Mouse (Mus musculus) cerebellum, adult 11-12 months (tissue): ENCODE data around the gene Ass1.

Experiments
- DNase-seq: peaks from one replicate; pipeline ENCODE4 v3.0.0; 2022

Gene Ass1

GRCm38 (mm10) chr2:31490556-31490955, 20.5 kb downstream of the Ass1 start:
- DNase-seq = no peak

- DNase-seq = no peak
These were observed 22.3 kb downstream of the Ass1 start for GRCm38 (mm10) chr2:31492308-31492707.

- no peak for DNase-seq
These were observed 23.2 kb downstream of the Ass1 start for GRCm38 (mm10) chr2:31493243-31493642.

DNA sequence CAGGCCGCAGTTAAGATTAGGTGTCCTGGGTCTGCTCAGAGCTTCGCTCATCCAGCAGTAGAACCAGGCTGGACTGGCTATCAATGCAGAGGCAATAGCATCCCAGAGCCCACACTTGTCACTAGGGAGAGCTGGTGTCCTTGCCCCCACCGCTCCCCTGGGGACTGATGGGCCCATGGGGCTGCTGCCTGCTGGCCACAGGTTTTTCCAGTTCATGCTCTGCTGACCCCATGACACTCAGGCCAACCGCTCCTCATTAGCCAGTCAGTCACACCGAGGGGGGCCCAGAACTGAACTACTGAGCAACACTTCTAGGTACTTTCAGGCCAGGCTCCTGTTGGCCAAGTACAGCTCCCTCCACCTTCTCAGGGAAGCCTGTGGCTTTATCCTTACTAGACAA, 24.3 kb downstream of the Ass1 start:
- DNase-seq = no peak

DNA sequence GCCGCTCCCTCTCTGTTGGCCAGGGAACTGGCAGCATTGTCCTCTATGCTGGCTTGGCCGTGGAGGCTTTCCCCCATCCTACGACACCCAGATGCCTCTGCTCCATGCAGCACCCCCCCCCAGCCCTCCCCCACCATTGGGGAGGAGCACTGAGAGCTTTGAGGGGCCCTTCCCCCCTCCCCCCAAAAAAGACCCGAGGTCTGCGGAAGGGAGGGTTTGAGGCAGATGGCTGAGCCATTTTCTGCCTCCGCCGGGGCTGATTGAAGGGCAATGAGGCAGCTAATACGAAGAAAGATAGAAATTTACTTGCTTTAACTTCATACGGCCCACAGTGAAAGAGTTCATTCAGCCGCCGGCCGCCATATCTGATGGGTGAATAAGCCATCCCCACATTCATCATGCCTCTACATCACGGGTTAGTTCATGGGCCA, 25.1 kb downstream of the Ass1 start:
- no peak for DNase-seq

DNA sequence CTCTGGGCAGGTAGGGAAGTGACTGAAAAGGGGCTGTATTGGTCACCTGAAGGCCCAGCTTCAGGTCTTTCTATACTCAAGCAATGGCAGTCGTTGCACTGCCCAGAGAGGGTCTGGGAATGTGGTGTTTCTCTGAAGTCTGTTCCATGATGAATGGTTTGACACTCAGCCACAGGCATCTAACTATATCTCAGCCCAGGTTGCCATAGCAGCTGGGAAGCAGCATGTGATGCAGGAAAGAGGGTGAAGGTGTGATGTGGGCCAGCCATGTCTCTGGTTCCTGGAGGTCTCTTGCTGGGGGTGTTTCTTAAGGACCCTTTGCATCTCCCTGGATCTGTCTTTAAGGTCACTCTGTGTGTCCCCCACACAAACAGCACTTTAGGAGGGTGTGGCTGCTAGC, 26.1 kb downstream of the Ass1 start:
- DNase-seq = no peak

DNA sequence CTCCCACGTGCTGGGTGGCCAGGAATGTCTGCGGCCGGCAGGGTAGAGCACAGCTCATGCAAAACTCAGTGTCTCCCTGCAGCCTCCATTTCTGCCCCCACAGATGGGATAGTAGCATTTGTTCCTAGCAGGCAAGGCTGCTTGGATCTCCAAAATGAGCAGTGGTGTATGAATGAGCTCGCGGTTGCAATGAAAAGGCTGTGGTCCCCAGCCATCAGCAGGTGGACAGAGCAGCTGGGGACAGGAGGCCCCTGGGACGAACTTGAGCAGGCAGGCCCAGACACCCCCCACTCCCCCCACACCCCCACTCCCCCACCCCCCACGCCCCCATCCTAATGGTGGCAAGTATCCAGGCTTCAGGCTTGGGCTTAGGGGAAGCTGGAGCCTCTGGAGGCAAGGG, 27.1 kb downstream of the Ass1 start:
- no peak for DNase-seq

GRCm38 (mm10) chr2:31497635-31498034, 27.6 kb downstream of the Ass1 start:
- no peak for DNase-seq

DNA sequence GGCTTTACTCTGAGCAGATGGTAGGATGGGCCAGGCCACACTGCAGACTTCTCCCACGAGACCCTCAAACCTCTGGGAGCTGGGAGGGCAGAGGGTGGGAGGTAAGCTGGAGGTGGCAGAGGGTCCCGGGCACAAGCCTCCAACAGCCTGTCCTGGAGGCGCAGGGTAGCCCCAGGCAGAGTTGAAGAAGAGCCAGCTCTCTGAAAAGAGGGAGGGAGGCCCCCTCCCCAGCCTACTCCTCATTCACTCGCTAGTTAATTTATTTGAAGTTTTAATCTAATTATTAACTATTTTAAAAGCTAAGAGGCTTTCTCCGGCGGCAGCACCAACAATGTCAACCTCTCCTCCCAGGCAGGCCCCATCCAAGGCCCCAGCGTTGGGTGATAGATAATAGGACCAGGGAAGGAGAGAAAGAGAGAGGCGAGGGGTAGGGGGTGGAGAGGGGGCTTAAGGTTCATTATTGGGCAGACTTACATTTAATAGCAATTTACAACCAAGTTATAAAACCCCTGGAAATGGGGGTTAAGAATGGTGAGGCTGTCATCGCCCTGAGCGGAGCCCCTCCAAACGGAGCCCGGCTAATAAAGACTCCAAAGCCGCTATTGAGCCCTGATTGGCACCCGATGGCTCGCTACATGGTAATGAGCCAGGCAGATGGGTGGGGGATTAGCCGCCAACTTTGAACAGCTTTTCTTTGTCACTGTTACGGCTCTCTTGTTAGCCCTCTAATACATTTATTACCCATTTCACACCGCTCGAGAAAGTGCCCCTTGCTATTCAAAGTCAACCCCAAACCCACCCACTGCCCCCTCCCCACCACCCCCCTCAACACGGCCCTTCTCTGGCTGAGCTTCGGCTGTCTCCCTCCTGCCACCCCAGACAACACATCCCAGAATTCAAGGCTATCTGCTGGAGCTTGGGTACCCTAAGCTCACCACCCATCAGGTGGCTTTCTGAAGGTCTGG, 29.6 kb downstream of the Ass1 start:
- no peak for DNase-seq

DNA sequence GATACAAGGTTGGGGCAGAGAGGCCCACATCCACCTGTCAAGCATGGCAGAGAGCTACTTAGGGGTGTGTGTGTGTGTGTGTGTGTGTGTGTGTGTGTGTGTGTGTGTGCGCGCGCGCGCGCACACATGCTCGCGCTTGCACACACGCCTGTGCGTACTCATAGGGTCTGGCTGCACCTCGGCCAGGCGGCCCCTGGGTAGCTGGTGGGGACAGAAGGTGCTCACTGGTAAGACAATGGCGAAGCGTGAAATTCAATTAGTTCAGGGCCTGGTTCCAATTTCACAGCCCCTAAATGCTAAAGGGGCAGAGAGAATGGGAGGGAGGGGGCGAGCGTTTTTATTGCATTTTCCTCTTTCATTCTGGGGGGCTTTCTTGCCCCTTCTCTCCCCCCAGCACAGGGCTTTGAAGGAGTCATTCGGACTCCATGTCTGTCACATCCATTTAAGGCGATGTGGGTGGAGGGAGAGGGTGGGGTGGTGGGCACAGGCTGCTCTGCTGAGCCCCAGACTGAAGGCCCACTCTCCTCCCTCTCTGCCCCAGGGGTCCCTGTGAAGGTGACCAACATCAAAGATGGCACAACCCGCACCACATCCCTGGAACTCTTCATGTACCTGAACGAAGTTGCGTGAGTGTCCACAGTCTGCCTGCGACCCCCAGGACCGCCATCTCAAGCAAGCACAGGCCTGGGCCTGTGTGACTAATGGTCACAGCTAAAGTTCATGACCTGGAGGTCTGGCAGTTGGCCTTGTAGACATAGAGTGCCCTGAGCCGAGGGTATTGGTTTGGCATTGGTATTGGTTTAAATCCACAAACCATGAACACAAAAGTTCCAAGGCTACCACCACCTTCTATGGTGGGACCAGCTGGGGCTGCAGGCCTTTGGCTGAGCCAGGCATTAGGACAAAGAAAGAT, 30.5 kb downstream of the Ass1 start:
- DNase-seq = no peak

- DNase-seq = peak; percentile 31
These were observed 31.6 kb downstream of the Ass1 start for GRCm38 (mm10) chr2:31501448-31502130.

DNA sequence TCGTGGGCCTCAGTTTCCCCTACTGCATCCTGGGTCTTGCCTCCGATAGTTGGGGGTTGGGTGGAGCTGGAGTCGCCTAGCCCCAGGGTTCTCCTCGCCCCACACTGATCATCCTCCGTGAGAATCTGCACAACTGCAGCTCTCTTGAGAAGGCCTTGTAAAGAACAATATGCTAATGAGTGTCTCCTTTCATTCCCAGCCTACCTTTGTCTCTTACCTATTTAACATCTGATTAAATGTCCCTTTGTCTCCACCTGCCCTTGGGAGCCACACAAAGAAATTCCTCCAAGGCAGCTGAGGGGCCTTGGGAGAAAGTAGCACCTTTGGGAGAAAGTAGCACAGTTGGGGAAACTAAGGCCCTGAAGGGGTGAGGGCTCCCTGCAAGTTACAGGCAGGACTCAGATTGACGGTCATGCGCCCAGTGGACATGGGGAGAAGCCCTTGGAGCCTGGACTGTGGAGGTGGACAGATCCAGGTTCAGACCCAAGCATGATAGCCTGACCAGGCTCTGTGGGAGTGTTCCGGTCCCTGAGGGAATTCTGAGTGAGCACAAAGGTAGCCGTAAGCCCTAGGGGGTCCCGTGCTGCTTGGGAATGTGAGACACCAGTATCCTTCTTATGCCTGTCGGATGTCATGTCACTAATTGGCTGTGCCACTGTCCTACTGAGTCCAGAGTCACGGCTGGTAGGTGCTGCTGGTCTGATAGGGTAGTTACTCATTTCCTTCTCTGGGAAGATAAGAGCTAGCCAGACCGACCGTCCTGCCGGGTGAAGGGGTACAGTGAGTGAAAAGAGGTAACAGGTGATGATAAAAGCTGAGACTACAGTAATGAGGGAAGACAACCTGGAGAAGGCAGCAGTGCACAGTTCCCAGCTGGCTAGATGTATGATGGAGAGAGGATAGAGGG, 32.9 kb downstream of the Ass1 start:
- DNase-seq = no peak

- DNase-seq = no peak
These were observed 35.5 kb downstream of the Ass1 start for GRCm38 (mm10) chr2:31505472-31505871.

- no peak for DNase-seq
These were observed 38.8 kb downstream of the Ass1 start for GRCm38 (mm10) chr2:31508851-31509250.

DNA sequence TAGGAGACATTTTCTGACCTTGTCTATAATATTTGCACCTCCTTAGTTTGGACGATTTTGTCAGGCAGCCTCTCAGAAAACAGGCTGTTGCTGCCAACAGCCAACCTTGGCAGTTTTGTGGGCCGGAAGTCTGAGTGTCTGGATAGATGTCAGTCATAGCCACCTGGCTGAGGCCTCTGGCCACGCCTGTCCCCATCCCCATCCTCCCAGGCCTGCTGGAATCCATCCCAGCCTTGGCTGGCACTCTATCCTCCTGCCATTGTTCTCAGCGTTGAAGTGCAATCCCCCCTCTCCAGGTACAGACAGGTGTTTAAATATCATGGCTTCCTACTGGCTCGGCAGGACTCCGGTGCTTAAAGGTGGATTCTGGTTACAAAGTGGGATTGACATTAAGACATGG, 41.3 kb downstream of the Ass1 start:
- peak; percentile 33 for DNase-seq

GRCm38 (mm10) chr2:31516557-31516956, 46.5 kb downstream of the Ass1 start:
- DNase-seq = no peak

DNA sequence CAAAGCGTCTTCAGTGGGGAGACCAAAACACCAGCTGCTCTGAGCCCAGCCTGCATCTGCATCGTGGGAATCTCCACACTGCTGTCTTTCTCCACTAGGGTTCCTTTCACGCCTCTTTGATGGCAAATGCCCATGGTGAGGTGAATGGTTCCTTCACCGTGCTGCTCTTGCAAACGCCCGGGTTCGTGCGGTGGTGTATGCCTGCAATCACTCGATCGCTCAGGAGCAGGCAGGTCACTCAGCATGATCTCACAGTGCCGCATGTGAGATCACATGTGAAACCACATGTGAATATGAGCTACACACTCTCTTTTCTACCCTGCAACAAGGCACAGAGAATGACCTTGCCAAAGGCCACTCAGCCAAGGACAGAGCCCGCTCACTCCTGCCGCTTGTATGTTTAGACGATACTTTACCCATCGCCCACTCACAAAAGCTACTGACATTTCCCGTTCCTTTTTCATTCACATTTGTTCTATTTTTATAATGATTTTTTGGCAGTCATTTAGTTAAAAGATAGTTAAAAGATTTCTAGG, 51.9 kb downstream of the Ass1 start:
- DNase-seq = no peak

DNA sequence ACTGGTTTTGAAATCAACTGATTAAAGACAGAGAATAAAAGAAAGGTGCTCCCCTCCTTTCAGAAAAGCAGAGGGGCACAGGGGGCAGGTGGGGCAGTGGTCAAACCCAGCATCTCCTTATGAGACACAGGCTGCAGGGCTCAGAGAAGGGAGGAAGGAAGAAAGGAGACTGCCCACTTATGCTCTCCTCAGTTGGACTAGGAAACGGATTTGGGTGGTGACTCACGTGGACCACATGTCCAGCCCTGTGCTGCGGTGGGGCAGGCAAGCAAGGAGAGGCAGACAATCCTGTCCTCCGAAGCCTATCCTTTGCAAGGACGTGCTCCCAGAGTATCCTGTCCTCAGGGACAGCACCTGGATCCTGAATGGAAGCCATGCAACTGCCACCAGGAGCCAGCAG, 54.6 kb downstream of the Ass1 start:
- DNase-seq = no peak

DNA sequence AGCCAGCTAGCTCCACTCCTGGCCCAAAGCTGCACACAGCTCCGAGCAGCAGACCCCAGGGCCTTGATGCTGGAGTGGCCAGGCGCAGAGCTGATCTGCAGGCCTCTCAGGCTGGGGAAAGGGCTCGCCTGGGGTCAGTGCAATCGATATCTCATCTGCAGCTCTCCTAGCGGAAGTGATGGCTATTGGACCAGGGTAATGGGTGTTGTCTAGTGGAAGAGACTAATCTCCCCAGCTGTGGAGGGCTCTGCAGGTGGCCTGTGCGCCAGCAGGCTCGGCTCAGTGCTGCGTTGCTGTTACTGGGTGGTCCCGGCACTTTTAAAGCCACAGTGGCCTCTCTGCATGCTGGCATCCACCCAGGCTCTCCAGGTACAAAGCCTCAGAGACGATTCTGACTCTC, 55.8 kb downstream of the Ass1 start:
- no peak for DNase-seq

DNA sequence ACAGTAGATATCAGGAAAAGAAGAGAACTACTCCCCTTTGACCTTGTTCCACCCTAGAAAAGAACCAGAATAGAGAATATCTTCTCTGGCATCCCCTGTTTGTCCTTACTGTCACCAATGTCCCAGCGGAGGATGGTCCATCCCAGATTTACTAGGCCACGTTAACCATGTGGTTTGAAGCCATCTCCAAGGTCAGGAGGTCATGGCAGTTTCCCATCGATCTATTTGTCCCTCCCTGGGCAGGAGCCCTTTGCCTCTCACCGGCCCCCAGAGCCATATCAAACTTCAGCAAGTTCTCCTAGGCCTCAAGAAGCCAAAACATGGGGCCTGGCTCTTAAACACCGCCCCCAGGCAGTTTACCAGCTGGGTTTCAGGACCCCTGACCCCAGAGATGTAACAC, 60.2 kb downstream of the Ass1 start:
- DNase-seq = no peak

- DNase-seq = no peak
These were observed 67.0 kb downstream of the Ass1 start for GRCm38 (mm10) chr2:31537054-31537453.

DNA sequence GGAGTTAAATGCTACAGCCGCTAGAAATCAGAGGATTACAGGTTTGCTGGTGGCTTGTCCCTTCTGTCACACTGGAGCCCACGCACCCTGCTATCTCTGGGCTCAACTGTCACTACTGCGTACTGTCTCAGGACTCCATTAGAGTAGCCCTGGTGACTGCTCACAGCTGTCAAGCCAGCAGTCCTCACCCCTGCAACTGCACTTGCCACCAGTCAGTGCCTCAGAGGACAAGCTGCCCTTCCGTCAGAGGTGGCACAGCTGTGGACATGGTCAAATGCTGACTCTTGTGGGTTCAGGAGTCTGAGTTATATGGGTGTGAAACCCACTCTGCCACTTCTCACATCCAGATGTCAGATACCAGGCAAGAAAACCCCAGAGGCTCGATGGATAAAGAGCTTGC, 68.7 kb downstream of the Ass1 start:
- no peak for DNase-seq
